Mouse (Mus musculus) monocyte, adult 2 months (primary cell): Measurements from ENCODE around the gene Enpp7.
A peak's percentile ranks its signal among the peaks of the same experiment; 100 is the strongest.

Experiments
- DNase-seq, 2 experiments: peaks; one replicate each; pipeline ENCODE4 v3.0.0; 2022; ENCODE audit warnings: low spot score in 2 of 2, low read depth in 1 of 2

The Enpp7 gene

GRCm38 (mm10) chr11:118987999-118988398, at the start of gene Enpp7:
Gene Enpp7, plus strand, starts transcription at chr11:118988188.
- DNase-seq, result no peak

- no peak for DNase-seq
Observed at GRCm38 (mm10) chr11:118939731-118940130, 48.3 kb upstream of the Enpp7 start.

GRCm38 (mm10) chr11:118940539-118940938, 47.4 kb upstream of the Enpp7 start:
- no peak for DNase-seq

- DNase-seq, result no peak
Observed at GRCm38 (mm10) chr11:118941268-118941667, 46.7 kb upstream of the Enpp7 start.

GRCm38 (mm10) chr11:118945868-118946267, 42.1 kb upstream of the Enpp7 start:
- DNase-seq, result no peak

GRCm38 (mm10) chr11:118955016-118955415, 33.0 kb upstream of the Enpp7 start:
- no peak for DNase-seq

GRCm38 (mm10) chr11:118957070-118957471, 30.9 kb upstream of the Enpp7 start:
- no peak for DNase-seq

GRCm38 (mm10) chr11:118960649-118961048, 27.3 kb upstream of the Enpp7 start:
- no peak for DNase-seq

GRCm38 (mm10) chr11:118962478-118962877, 25.5 kb upstream of the Enpp7 start:
- DNase-seq, result no peak

GRCm38 (mm10) chr11:118963926-118964325, 24.1 kb upstream of the Enpp7 start:
- no peak for DNase-seq

- no peak for DNase-seq
Observed at GRCm38 (mm10) chr11:118965078-118965477, 22.9 kb upstream of the Enpp7 start.

GRCm38 (mm10) chr11:118971470-118972034, 16.4 kb upstream of the Enpp7 start:
- DNase-seq, result no peak

GRCm38 (mm10) chr11:118972431-118973377, 15.3 kb upstream of the Enpp7 start:
- DNase-seq, result no peak

- DNase-seq, result no peak
Observed at GRCm38 (mm10) chr11:118974340-118974739, 13.6 kb upstream of the Enpp7 start.

GRCm38 (mm10) chr11:118975427-118975826, 12.6 kb upstream of the Enpp7 start:
- DNase-seq, result peak in 1 of 2 experiments; percentile 21

- DNase-seq, result no peak
Observed at GRCm38 (mm10) chr11:118975917-118976316, 12.1 kb upstream of the Enpp7 start.

- DNase-seq, result no peak
Observed at GRCm38 (mm10) chr11:118980388-118980787, 7.6 kb upstream of the Enpp7 start.

- peak; percentile 53 to 54 for DNase-seq
Observed at GRCm38 (mm10) chr11:118981012-118981776, 6.8 kb upstream of the Enpp7 start.

- no peak for DNase-seq
Observed at GRCm38 (mm10) chr11:118982593-118983113, 5.3 kb upstream of the Enpp7 start.

GRCm38 (mm10) chr11:118985571-118985970, 2.4 kb upstream of the Enpp7 start:
- DNase-seq, result no peak

GRCm38 (mm10) chr11:118992781-118993180, 4.8 kb downstream of the Enpp7 start:
- no peak for DNase-seq
